ENCODE assay signal across 9 mouse cellular contexts in genomic region chr1:188363548-188363947, GRCm38 (mm10).
DNase-seq lines count a peak whose midpoint lies in the region; TF ChIP-seq lines count a peak whose summit lies in the region.
"Had no signal": no experiment of that assay in that cellular context is flagged by ENCODE, and none has a peak within 500 bp of the region (broad histone marks: within the 10 kb centered on the region; RNA-seq: fewer than 3 reads in every experiment).

No protein-coding gene starts in this region.

- intact Hi-C loops in gastrocnemius, postnatal 14 days (cut with DNase I; ENCODE audit: low total_unique reads), result no loop called here

- peak; percentile 7 for DNase-seq in gastrocnemius, postnatal 10 days
- DNase-seq in gastrocnemius, postnatal 14 days, result no peak
- DNase-seq in lung, postnatal 25 days (ENCODE audit: low spot score), result peak; percentile 1
- DNase-seq in lung, adult 2 months, result no peak
- DNase-seq in cerebellum, postnatal 36 days, result peak; percentile 70 to 73
- DNase-seq in right cerebral cortex, postnatal 10 days (ENCODE audit: low spot score in 2 of 2), result peak; percentile 32 to 52
- no peak for DNase-seq in thymus, postnatal 4 days
- no peak for DNase-seq in embryo, embryonic 10 days (ENCODE audit: low spot score)

- H3K4me3 ChIP-seq in lung, adult 2 months (replicated peaks; ENCODE audit: extremely low read depth, low read depth, low read length), result no peak overlapping the region
- H3K4me3 ChIP-seq: neural tube, embryonic 13.5 days had no signal

- no peak for TF ChIP-seq CTCF in lung, adult 2 months (IDR thresholded peaks at IDR 0.05; ENCODE audit: insufficient read depth, low read length)

- no peak for TF ChIP-seq POLR2A in lung, adult 2 months (IDR thresholded peaks at IDR 0.05; ENCODE audit: borderline replicate concordance, extremely low read depth, low read depth, low read length)

- 51% methylated on average over 3 of the region's 3 CpGs for WGBS in lung, adult 2 months

- H3K4me1 ChIP-seq in lung, adult 2 months (ENCODE audit: control insufficient read depth, insufficient read depth, low read length), result no peaks in the 10 kb centered on the region
- H3K4me1 ChIP-seq: neural tube, embryonic 13.5 days had no signal

Comparison
In these comparisons a context has a peak if more than half of its experiments do, and no peak if none do; other contexts are left out.
1. DNase-seq: peak in gastrocnemius, postnatal 10 days (single experiment), lung, postnatal 25 days (single experiment), cerebellum, postnatal 36 days (2 of 2) and right cerebral cortex, postnatal 10 days (2 of 2); none in gastrocnemius, postnatal 14 days (single experiment), lung, adult 2 months (single experiment), thymus, postnatal 4 days (single experiment) and embryo, embryonic 10 days (single experiment).